Mouse (Mus musculus): Measurements from ENCODE around the gene 1300017J02Rik.
A peak's percentile ranks its signal among the peaks of the same experiment; 100 is the strongest.

The 1300017J02Rik gene

DNA sequence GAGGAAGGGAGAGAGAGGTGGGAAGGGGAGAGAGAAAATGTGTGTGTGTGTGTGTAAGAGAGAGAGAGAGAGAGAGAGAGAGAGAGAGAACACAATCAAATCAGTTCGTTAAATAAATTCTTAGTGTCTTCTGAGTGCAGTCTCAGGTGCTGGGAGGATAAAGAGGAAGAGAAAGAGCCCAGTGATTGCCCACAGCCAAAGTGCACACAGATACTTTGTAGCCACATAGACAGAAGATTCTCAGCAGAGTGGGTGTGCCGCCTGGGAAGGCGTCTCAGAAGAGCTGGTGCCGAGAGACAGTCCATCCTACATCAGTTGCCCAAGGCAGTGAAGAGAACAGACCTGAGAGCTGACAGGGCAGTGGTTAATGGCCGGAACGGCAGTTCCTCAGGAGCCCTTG, 90.6 kb downstream of the 1300017J02Rik start:
- DNase-seq (ENCODE audit: low read depth, low spot score), result no peak

DNA sequence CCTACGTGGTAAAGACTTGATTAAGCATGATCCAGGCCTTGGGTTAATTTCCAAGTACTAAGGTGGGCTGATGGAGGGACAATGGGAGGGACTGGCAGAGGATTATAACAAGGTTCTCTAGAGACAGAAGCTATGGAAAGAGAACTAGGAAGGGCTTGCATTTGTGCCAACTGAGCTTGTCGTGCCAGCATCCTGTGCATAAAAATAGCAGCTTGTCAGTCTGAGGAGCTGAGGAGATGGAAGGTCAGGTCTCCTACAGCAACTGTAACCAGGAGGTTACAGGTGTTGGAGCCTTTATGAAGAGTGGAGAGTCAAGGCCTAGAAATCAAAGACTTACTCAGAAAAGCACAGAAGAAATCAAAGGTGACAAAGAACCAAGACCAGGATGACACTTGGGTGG, 91.3 kb downstream of the 1300017J02Rik start:
- DNase-seq (ENCODE audit: low read depth, low spot score), result no peak

DNA sequence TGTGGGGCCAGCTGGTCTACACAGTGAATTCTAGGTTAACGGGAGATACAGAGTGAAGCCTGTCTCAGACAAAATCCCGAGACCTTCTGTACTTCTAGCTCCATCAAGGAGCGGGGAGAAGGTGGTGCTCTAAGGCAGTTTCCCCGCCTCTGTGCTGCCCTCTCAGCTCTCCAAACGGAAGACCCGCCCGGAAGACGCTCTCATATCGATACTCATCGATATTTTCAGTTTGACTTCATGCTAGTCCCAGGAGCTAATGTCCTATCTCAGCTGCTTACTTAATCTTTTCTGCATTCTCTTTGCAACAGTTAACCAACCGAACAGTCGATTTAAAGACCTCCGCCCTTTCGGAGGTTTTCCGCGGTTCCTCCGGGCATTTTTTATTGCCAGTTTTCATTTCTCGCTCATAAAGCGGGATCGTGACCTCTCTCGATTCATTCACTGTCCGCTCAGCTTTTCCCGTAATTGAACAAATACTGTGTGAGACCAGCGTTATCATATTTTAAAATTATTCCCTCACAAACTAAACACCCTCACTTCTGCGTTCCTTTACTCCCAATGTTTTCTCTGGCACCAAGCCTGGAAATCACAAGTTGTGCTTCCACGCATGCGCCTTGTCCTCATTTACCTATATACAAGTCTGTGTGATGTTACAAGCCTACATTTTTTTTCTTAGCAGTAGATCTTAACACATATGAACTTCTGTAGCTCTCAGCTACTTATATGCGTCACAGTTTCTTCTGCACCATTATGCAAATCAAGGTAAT, 92.0 kb downstream of the 1300017J02Rik start:
- no peak for DNase-seq (ENCODE audit: low read depth, low spot score)

DNA sequence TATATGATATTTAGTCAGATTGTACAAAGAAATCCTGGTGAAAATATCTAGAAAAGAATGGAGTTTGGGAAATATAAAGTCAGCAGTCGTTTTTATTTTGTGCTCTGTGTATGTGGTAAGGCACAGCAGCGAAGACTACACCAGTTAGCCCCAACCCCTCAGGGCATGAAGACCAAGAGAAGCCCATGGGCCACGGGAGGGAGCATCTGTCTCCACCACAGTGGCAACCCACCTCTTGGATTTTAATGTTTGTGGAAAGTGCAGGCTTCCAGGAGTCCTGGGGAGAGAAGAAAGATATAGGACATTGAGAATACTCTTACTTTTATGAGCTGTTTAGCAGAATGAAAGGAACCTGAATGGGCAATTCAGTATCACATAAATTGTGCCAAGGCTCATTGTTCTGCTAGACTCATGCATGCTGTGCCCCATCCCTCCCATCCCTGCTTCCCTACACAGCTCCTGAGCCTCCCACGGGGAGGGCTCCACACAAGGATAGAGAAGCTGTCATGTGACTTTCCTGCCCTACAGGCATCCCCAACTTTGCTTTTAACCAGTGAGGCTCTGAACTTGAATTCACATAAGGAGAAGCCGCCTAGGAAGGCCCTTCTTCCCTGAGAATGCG, 96.0 kb downstream of the 1300017J02Rik start:
- DNase-seq (ENCODE audit: low read depth, low spot score), result no peak

DNA sequence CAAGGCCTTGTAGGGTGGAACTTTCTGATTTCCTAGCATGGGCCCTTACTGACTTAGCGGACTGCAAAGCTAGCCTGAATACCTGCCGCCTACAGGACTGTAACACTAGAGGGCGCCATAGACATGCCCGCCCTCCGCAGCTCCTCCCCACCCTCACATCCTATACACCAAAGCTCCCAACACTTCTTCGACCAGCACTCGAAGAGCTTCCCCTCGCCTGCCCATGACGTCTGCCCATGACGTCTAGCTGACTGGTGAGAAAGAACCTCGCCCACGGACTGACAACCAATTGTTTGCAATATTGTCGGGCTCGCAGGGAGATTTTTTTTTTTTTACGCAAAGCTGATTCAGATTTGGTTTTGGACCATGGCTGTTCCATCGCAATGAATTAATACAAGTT, 97.0 kb downstream of the 1300017J02Rik start:
- peak; percentile 68 for DNase-seq (ENCODE audit: low read depth, low spot score)

DNA sequence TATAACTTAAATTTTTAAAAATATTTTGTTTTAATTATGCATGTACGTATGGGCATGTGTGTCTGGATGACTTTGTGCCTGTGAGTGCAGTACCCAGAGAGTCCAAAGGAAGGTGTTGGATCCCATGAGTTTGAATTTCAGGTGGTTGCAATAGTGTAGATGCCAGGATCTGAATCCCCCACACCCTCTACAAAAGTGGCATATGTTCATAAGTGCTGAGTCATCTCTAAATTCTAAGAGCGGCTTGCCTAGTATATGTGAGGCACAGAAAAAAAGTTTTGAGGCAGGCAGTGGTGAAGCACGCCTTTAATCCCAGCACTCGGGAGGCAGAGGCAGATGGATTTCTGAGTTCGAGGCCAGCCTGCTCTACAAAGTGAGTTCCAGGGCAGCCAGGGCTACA, 99.1 kb downstream of the 1300017J02Rik start:
- no peak for DNase-seq (ENCODE audit: low read depth, low spot score)

DNA sequence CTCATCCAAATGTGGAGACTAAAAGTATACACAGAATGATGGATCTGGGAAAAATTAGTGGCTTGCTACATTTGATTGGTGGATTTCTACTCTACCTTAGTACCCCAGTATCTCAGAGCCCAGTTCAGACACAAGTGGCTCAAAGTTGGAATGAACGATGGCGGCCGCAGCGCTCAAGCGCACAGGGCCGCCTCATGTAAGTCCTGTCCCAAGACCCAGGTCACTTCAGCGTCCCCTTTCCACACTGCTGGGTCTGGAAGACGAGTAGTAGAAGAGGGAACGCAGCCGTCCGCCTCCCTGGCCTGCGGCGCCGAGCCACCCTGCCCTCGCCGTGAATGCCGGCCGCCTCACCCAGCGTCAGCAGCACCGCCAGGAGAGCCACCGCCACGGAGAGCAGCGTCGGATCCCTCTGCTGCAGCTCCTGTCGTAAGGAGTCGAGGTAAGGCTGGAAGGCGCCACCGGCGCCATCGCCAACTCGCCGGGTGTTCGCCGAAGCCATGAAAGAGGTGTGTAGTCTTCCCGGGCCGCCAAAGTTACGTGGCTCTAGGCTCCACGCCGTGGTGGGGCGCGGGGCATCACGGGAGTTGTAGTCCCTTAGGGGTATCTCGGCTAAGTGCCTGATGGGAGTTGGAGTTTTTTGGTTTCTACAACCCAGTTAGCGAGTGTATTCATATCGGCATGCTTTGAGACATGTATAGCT, 103.2 kb downstream of the 1300017J02Rik start, which contains the start of gene Srprb:
Gene Srprb (minus strand): TSS at position 577 of the 700 bp plus-strand sequence.
- DNase-seq (ENCODE audit: low read depth, low spot score), result peak; percentile 90

All from telencephalon, adult 2 months (tissue).